ENCODE assay signal across 20 mouse cellular contexts in the genomic region with DNA sequence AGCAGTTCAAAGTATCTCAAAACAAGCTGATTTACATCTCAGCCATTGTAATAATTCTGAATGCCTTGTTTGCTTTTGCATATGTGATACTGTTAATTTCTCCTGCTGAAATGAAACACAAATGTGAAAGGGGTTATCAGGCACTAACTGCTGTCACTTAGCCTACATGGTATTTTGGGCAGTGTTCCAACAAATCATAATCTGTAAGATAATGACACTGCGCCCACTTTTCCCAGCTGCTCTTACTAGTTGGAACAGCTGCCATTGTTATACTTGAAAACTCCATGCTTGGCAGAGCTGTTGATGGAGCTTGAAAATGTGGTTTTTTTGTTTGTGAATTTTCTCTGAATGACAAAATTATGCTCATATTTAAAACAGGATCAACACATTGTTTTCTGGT.
A peak's percentile ranks its signal among the peaks of the same experiment; 100 is the strongest.
DNase-seq lines count a peak whose midpoint lies in the region; ATAC-seq lines count a peak whose summit lies in the region.
"Had no signal": no experiment of that assay in that cellular context is flagged by ENCODE, and none has a peak within 500 bp of the region (broad histone marks: within the 10 kb centered on the region; RNA-seq: fewer than 3 reads in every experiment).

No protein-coding gene starts in this region.

- no peak overlapping the region for H3K4me3 ChIP-seq in forebrain, embryonic 13.5 days
- no peak overlapping the region for H3K4me3 ChIP-seq in forebrain, embryonic 12.5 days (replicated peaks)
- H3K4me3 ChIP-seq in midbrain, embryonic 14.5 days (replicated peaks; ENCODE audit: low read depth, low read length), result no peak overlapping the region
- H3K4me3 ChIP-seq in midbrain, embryonic 15.5 days, result no peak overlapping the region
- H3K4me3 ChIP-seq in intestine, embryonic 16.5 days (ENCODE audit: low read length), result no peak overlapping the region
- H3K4me3 ChIP-seq: heart, embryonic 10.5 days; limb, embryonic 15.5 days; neural tube, embryonic 13.5 days had no signal

- no peaks in the 10 kb centered on the region for H3K27me3 ChIP-seq in forebrain, embryonic 13.5 days
- no peaks in the 10 kb centered on the region for H3K27me3 ChIP-seq in forebrain, embryonic 12.5 days
- H3K27me3 ChIP-seq in midbrain, embryonic 14.5 days (ENCODE audit: control insufficient read depth, insufficient read depth, low read length), result no peaks in the 10 kb centered on the region
- H3K27me3 ChIP-seq in midbrain, embryonic 15.5 days (replicated peaks), result no peaks in the 10 kb centered on the region
- H3K27me3 ChIP-seq in intestine, embryonic 16.5 days (replicated peaks; ENCODE audit: control insufficient read depth, insufficient read depth, low read length), result no peaks in the 10 kb centered on the region
- H3K27me3 ChIP-seq: CH12.LX; limb, embryonic 15.5 days; neural tube, embryonic 13.5 days had no signal

- H3K4me1 ChIP-seq in forebrain, embryonic 13.5 days, result no peaks in the 10 kb centered on the region
- H3K4me1 ChIP-seq in forebrain, embryonic 12.5 days, result no peaks in the 10 kb centered on the region
- no peaks in the 10 kb centered on the region for H3K4me1 ChIP-seq in midbrain, embryonic 14.5 days (ENCODE audit: control insufficient read depth, insufficient read depth, low read length)
- H3K4me1 ChIP-seq in midbrain, embryonic 15.5 days, result no peaks in the 10 kb centered on the region
- no peaks in the 10 kb centered on the region for H3K4me1 ChIP-seq in intestine, embryonic 16.5 days (ENCODE audit: control insufficient read depth, insufficient read depth, low read length)
- H3K4me1 ChIP-seq: heart, embryonic 10.5 days; limb, embryonic 15.5 days; neural tube, embryonic 13.5 days had no signal

- no peak overlapping the region for H3K4me2 ChIP-seq in forebrain, embryonic 13.5 days
- H3K4me2 ChIP-seq in forebrain, embryonic 12.5 days, result no peak overlapping the region
- H3K4me2 ChIP-seq in midbrain, embryonic 14.5 days (ENCODE audit: low read length), result no peak overlapping the region
- no peak overlapping the region for H3K4me2 ChIP-seq in midbrain, embryonic 15.5 days
- H3K4me2 ChIP-seq in intestine, embryonic 16.5 days (ENCODE audit: low read depth, low read length), result no peak overlapping the region
- H3K4me2 ChIP-seq: limb, embryonic 15.5 days; neural tube, embryonic 13.5 days had no signal

- ATAC-seq in forebrain, embryonic 13.5 days, result peak; percentile 59; the same call in 1 of the 2 replicates
- ATAC-seq in forebrain, embryonic 12.5 days (ENCODE audit: low FRiP score), result no peak
- no peak for ATAC-seq in midbrain, embryonic 14.5 days (ENCODE audit: low FRiP score, low TSS enrichment)
- ATAC-seq in midbrain, embryonic 15.5 days (replicated peaks), result no peak
- no peak for ATAC-seq in intestine, embryonic 16.5 days
- ATAC-seq: hindbrain, embryonic 16.5 days had no signal

- DNase-seq in midbrain, embryonic 14.5 days, result peak; percentile 16
- peak; percentile 55 to 88 for DNase-seq in layer of hippocampus, adult 18-20 months (ENCODE audit: low spot score in 2 of 2)
- peak; percentile 33 to 42 for DNase-seq in layer of hippocampus, postnatal 36 days
- DNase-seq in spleen, postnatal 4 days (ENCODE audit: low spot score in 2 of 2), result no peak
- DNase-seq: adrenal gland, adult 2 months; cerebellum, adult 8-10 months; heart, postnatal 10 days; kidney, adult 18-20 months; kidney, postnatal 25 days; lung, postnatal 14 days; thymus, adult 2 months had no signal

- WGBS in forebrain, embryonic 13.5 days, result 82% methylated on average over 1 of the region's 1 CpGs
- WGBS in forebrain, embryonic 12.5 days, result 84% methylated on average over 1 of the region's 1 CpGs
- 81% methylated on average over 1 of the region's 1 CpGs for WGBS in midbrain, embryonic 14.5 days
- 87% methylated on average over 1 of the region's 1 CpGs for WGBS in midbrain, embryonic 15.5 days
- 88% methylated on average over 1 of the region's 1 CpGs for WGBS in intestine, embryonic 16.5 days

- H3K9me3 ChIP-seq in forebrain, embryonic 13.5 days (replicated peaks), result no peaks in the 10 kb centered on the region
- H3K9me3 ChIP-seq in forebrain, embryonic 12.5 days, result no peaks in the 10 kb centered on the region
- H3K9me3 ChIP-seq in midbrain, embryonic 14.5 days (ENCODE audit: control insufficient read depth, low read length), result no peaks in the 10 kb centered on the region
- H3K9me3 ChIP-seq in midbrain, embryonic 15.5 days, result no peaks in the 10 kb centered on the region
- H3K9me3 ChIP-seq in intestine, embryonic 16.5 days (ENCODE audit: control insufficient read depth, low read length), result no peaks in the 10 kb centered on the region
- H3K9me3 ChIP-seq: heart, embryonic 10.5 days; limb, embryonic 15.5 days; neural tube, embryonic 13.5 days had no signal

- H3K9ac ChIP-seq in forebrain, embryonic 13.5 days, result no peak overlapping the region
- no peak overlapping the region for H3K9ac ChIP-seq in forebrain, embryonic 12.5 days
- no peak overlapping the region for H3K9ac ChIP-seq in midbrain, embryonic 14.5 days (replicated peaks; ENCODE audit: low read length)
- no peak overlapping the region for H3K9ac ChIP-seq in midbrain, embryonic 15.5 days
- H3K9ac ChIP-seq in intestine, embryonic 16.5 days (ENCODE audit: low read depth, low read length), result no peak overlapping the region
- H3K9ac ChIP-seq: limb, embryonic 15.5 days; neural tube, embryonic 13.5 days had no signal

- no peaks in the 10 kb centered on the region for H3K36me3 ChIP-seq in forebrain, embryonic 13.5 days (ENCODE audit: poor library complexity, severe bottlenecking)
- no peaks in the 10 kb centered on the region for H3K36me3 ChIP-seq in forebrain, embryonic 12.5 days (replicated peaks)
- no peaks in the 10 kb centered on the region for H3K36me3 ChIP-seq in midbrain, embryonic 14.5 days (ENCODE audit: control insufficient read depth, insufficient read depth, low read length)
- no peaks in the 10 kb centered on the region for H3K36me3 ChIP-seq in midbrain, embryonic 15.5 days (replicated peaks)
- H3K36me3 ChIP-seq in intestine, embryonic 16.5 days (ENCODE audit: control insufficient read depth, insufficient read depth, low read length), result no peaks in the 10 kb centered on the region
- H3K36me3 ChIP-seq: heart, embryonic 10.5 days; limb, embryonic 15.5 days; neural tube, embryonic 13.5 days had no signal

- H3K27ac ChIP-seq in forebrain, embryonic 13.5 days, result no peak overlapping the region
- no peak overlapping the region for H3K27ac ChIP-seq in forebrain, embryonic 12.5 days
- H3K27ac ChIP-seq in midbrain, embryonic 14.5 days (replicated peaks; ENCODE audit: low read depth, low read length), result no peak overlapping the region
- H3K27ac ChIP-seq in midbrain, embryonic 15.5 days, result no peak overlapping the region
- H3K27ac ChIP-seq in intestine, embryonic 16.5 days (ENCODE audit: low read length), result no peak overlapping the region
- H3K27ac ChIP-seq: heart, embryonic 10.5 days; limb, embryonic 15.5 days; neural tube, embryonic 13.5 days had no signal

Comparison
In these comparisons a context has a peak if more than half of its experiments do, and no peak if none do; other contexts are left out.
1. DNase-seq: peak in midbrain, embryonic 14.5 days (single experiment), layer of hippocampus, adult 18-20 months (2 of 2) and layer of hippocampus, postnatal 36 days (2 of 2); none in spleen, postnatal 4 days (0 of 2).